Mouse (Mus musculus): ENCODE results near the gene Iqcg. TPM values are rescaled to one million over a fixed set of nuclear protein-coding genes. Genes with fewer than 3 reads are reported as not detected.
A peak's percentile ranks its signal among the peaks of the same experiment; 100 is the strongest.

Iqcg gene
- polyA plus RNA-seq, 1 experiment from 2014 or later: 7.7 TPM

DNA sequence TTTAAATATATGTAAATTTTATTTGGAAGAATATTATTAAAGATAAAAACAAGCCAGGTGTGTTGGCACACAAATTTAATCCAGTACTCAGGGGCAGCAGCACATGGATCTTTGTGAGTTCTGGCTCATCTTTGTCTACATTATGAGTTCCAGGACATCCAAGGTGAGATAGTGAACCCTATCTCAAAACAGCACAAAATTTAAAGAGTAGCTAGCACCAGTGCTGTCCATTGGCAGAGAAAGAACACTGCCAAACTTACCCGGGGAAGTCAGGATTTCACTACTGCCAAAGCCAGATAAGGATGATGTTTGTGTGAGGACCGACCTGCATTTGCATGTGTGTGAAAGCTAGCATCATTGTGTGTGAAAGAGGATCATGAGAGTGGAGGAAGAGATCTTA lies 83.0 kb downstream of the Iqcg start:
- WGBS: 84% methylated on average over 2 of the region's 2 CpGs
- Histone ChIP-seq H3K27me3 (ENCODE audit: control insufficient read depth, insufficient read depth, low read length) (no peaks in the 10 kb centered on the region), H3K9me3 (ENCODE audit: control insufficient read depth, low read length) (no peaks in the 10 kb centered on the region), H3K4me2 (replicated peaks) (no peak overlapping the region), H3K9ac (no peak overlapping the region), H3K4me1 (replicated peaks; ENCODE audit: control insufficient read depth, insufficient read depth, low read length) (no peaks in the 10 kb centered on the region), H3K4me3 (replicated peaks; ENCODE audit: low read length) (no peak overlapping the region), H3K36me3 (replicated peaks; ENCODE audit: control insufficient read depth, insufficient read depth) (peaks cover 37% of the 10 kb centered on the region), H3K27ac (no peak overlapping the region)
- ATAC-seq (ENCODE audit: low FRiP score): no peak
- DNase-seq (ENCODE audit: low spot score): no peak

DNA sequence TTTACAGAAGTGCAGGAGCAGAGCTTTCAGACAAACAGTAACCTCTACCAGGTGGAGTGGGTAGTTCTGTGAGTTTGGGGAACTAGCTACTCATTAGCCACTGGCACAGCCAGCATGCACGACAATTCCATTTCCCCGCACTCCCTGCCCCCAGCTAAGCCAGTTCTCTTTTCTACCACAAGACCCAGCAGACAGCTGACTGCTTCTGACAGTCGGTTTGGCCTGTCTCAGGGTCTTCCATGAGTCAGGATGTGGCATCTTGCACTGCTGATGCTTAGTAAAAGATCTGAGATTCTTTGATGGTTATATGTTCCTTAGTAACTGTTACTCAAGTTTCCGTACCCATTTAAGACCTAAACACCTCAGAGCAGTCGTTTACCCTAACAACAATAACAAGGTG lies 83.5 kb downstream of the Iqcg start:
- peaks cover 33% of the 10 kb centered on the region for H3K36me3 ChIP-seq (replicated peaks; ENCODE audit: control insufficient read depth, insufficient read depth)
- no peak overlapping the region for H3K9ac ChIP-seq
- DNase-seq (ENCODE audit: low spot score) (no peak), ATAC-seq (ENCODE audit: low FRiP score) (no peak)
- 89% methylated on average over 5 of the region's 5 CpGs for WGBS
- no peak overlapping the region for H3K4me2 ChIP-seq (replicated peaks)
- no peaks in the 10 kb centered on the region for H3K9me3 ChIP-seq (ENCODE audit: control insufficient read depth, low read length)
- H3K27me3 ChIP-seq (ENCODE audit: control insufficient read depth, insufficient read depth, low read length): no peaks in the 10 kb centered on the region
- H3K4me3 ChIP-seq (replicated peaks; ENCODE audit: low read length): no peak overlapping the region
- H3K27ac ChIP-seq: no peak overlapping the region
- H3K4me1 ChIP-seq (replicated peaks; ENCODE audit: control insufficient read depth, insufficient read depth, low read length): no peaks in the 10 kb centered on the region

MicroRNA genes within 50 kb of the gene (microRNA counts, 519-probe panel; counts per million panel counts)
- not detected for microRNA mmu-miR-1947

Small RNA genes within 50 kb of the gene (microRNA-seq; reads per million reads assigned to microRNA genes)
- gene Gm22231: not detected
- 3.4 reads per million, percentile 15 among the genes with 10 or more reads in this experiment for gene Mir1947

Other genes with a start within 250 kb of the Iqcg start
- gene Smbd1, start 245.7 kb downstream of the Iqcg start, polyA plus RNA-seq (2014; fragmentation: Nextera tagmentation; extraction: Ambion mirVana): not detected in 2 replicates
- gene Fyttd1, start 178.7 kb downstream of the Iqcg start, polyA plus RNA-seq (2014; fragmentation: Nextera tagmentation; extraction: Ambion mirVana): 143 and 167 TPM in 2 replicates
- 34.2 and 34.7 TPM in 2 replicates for gene Rubcn, start 178.5 kb downstream of the Iqcg start, polyA plus RNA-seq (2014; fragmentation: Nextera tagmentation; extraction: Ambion mirVana)
- 46.5 and 53.0 TPM in 2 replicates for gene Lrch3, start 142.1 kb downstream of the Iqcg start, polyA plus RNA-seq (2014; fragmentation: Nextera tagmentation; extraction: Ambion mirVana)
- 450 and 532 TPM in 2 replicates for gene Rpl35a, start 235 bp upstream of the Iqcg start, polyA plus RNA-seq (2014; fragmentation: Nextera tagmentation; extraction: Ambion mirVana)
- 3.8 and 4.5 TPM in 2 replicates for gene Lmln, start 6.3 kb upstream of the Iqcg start, polyA plus RNA-seq (2014; fragmentation: Nextera tagmentation; extraction: Ambion mirVana)
- 18.0 and 20.9 TPM in 2 replicates for gene Osbpl11, start 128.9 kb upstream of the Iqcg start, polyA plus RNA-seq (2014; fragmentation: Nextera tagmentation; extraction: Ambion mirVana)
- 94.9 and 105 TPM in 2 replicates for gene Snx4, start 195.2 kb upstream of the Iqcg start, polyA plus RNA-seq (2014; fragmentation: Nextera tagmentation; extraction: Ambion mirVana)

Measured in hindbrain, embryonic 14.5 days (tissue).